Mouse (Mus musculus) frontal cortex, postnatal 36 days (tissue): Measurements from ENCODE around the gene Morn4.

Experiments used
- DNase-seq, 2 experiments: peaks; one replicate each; pipeline ENCODE4 v3.0.0; 2022; ENCODE audit warnings: low spot score in 2 of 2

Morn4 gene

GRCm38 (mm10) chr19:42043988-42044387 lies 42.2 kb downstream of the Morn4 start:
- DNase-seq, result no peak

- DNase-seq, result no peak
Observed at GRCm38 (mm10) chr19:42038310-42038709, 47.8 kb downstream of the Morn4 start.

- DNase-seq, result no peak
Observed at GRCm38 (mm10) chr19:42037167-42037702, 48.9 kb downstream of the Morn4 start.

GRCm38 (mm10) chr19:42036357-42036756 lies 49.8 kb downstream of the Morn4 start:
- DNase-seq, result no peak

GRCm38 (mm10) chr19:42035456-42036248 lies 50.5 kb downstream of the Morn4 start, which contains the start of gene Ankrd2:
Gene Ankrd2 (plus strand): TSS chr19:42036000.
- DNase-seq, result peak; percentile 64 to 74

GRCm38 (mm10) chr19:42034881-42035455 lies 51.2 kb downstream of the Morn4 start:
- no peak for DNase-seq

- no peak for DNase-seq
Observed at GRCm38 (mm10) chr19:42034146-42034775, 51.9 kb downstream of the Morn4 start.

- no peak for DNase-seq
Observed at GRCm38 (mm10) chr19:42033611-42034010, 52.5 kb downstream of the Morn4 start.

- no peak for DNase-seq
Observed at GRCm38 (mm10) chr19:42031112-42031511, 55.0 kb downstream of the Morn4 start.

GRCm38 (mm10) chr19:42026158-42026557 lies 60.0 kb downstream of the Morn4 start:
- DNase-seq, result peak; percentile 80 to 86
